Mouse (Mus musculus) testis, postnatal 14 days (tissue): Measurements from ENCODE around the gene Rab26.

Experiments used
- DNase-seq: peaks from one replicate; pipeline ENCODE4 v3.0.0; 2021; ENCODE audit warnings: low spot score

Gene Rab26

DNA sequence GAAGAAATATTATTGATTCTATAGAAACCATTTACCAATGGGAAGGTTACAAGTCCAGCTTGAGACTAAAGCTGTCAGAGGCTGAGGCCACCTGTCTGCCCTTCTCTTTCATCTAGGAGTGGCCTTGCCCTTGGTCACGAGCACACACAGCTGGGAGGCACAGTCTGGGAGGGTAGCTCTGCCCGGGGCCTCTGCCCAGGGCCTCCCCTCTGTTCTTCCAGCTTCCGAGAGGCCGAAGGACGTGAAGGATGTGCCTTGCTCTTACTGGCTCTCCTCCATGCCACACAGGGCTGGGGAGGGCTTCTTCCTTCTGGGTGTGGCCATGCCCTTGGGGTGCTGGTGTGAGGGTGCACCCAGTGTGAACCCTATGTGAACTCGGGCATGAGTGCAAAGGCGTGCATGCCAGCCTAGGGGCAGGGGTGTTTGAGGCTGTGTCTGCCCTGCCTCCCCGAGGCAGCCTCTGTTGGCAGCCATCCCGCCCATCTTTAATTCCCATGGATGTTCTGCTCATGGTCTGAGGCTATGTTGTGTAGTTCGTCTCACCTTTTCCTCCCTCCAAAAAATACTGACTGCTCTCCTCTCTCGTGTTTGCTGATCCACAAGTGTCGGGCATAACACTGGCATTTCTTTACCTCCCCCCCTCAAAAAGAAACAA, 26.1 kb downstream of the Rab26 start:
- DNase-seq: no peak

DNA sequence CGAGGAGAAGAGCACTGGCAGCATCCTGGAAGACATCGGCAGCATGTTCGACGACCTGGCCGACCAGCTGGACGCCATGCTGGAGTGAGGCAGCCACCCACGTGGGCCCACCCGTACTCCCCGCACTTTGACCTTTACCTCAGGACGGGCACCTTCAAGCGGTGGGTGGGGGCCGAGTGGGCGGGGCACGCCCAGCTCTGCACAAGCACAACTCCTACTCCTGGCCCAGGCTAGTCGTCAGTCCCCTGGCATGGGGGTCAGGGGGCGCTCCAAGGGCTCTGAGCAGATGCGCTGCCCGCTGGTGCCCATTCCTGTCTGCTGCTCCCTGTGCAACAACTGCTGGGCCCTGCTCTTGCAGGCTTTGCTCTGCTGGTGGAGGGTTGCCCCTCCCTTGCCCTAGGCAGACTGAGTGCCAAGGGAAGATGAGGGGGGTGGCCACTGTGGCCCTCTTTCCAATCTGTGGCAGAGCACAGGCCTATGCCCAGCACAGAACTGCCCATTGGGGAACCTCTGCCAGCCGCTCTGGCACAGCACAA, 26.8 kb downstream of the Rab26 start:
- no peak for DNase-seq

DNA sequence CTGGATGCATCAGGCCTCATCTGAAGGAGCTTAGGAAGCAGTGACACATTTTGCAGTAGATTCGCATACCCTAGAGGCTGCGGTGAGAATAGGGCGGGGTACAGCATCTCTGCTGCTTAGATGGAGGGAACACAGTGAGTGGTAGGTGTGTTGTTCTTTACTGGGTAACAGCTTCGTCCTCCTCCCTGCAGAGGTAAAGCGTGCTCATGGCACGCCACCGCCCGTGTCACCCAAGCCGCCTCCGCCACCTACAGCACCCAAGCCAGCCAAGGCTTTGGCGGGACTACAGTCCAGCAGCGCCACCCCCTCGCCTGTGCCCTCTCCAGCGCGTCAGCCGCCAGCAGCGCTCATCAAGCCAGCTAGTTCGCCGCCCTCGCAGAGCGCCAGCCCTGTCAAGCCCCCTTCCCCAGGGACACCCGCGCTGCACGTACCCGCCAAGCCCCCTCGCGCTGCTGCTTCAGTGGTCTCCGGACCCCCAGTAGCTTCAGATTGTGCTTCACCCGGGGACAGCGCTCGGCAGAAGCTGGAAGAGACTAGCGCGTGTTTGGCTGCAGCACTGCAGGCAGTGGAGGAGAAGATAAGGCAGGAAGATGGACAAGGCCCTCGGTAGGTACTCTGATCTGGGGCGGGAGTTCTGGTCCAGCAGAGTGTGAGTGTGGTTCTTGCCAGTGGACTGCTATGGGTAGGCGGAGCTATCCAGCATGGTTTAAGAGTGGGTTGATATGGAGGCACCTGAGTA, 27.5 kb downstream of the Rab26 start:
- DNase-seq: no peak

DNA sequence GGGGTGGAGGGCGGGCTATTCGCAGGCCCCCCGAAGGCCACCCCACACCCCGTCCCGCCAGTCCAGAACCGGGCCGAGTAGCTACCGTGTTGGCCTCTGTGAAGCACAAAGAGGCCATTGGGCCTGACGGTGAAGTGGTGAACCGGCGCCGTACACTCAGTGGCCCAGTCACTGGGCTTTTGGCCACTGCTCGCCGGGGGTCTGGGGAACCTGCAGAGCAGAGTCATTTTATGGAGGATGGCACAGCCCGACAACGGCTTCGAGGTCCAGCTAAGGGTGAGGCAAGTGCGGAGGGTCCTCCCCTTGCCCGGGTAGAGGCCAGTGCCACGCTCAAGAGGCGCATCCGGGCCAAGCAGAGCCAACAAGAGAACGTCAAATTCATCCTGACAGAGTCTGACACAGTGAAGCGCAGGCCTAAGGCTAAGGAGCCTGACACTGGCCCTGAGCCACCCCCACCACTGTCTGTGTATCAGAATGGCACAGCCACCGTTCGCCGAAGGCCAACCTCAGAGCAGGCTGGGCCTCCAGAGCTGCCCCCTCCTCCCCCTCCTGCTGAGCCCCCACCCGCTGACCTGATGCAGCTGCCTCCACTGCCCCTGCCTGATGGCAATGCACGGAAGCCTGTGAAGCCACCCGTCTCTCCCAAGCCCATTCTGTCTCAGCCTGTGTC, 28.6 kb downstream of the Rab26 start:
- no peak for DNase-seq

DNA sequence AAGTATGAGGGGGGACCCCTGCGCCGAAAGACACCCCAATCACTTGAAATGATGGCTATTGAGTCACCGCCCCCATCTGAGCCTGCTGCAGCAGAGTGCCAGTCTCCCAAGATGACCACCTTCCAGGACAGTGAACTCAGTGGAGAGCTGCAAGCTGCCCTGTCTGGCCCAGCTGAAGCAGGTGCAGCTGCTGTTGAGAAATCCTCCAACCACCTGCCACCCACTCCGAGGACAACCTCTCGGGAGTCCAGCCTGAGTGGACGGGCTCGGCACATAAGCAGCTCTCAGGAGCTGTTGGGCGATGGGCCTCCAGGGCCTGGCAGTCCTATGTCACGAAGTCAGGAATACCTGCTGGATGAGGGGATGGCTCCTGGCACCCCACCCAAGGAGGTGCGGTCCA, 29.9 kb downstream of the Rab26 start:
- DNase-seq: no peak

DNA sequence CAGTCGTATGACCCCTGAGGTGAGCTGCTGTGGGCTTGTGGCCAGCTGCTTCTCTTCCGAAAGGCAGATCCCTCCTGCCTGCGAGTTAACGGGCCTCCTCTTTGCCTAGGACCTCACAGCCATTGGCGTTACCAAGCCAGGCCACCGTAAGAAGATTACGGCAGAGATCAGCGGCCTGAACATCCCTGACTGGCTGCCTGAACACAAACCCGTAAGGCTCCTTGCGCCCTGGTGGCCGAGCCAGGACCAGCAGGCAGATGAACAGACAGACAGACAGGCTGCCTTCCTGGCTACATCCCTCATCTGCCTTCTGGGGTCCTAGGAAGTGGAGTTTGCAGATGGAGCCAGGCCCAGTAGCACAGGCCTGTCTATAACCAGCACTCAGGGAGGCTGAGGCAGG, 31.8 kb downstream of the Rab26 start:
- DNase-seq: no peak

DNA sequence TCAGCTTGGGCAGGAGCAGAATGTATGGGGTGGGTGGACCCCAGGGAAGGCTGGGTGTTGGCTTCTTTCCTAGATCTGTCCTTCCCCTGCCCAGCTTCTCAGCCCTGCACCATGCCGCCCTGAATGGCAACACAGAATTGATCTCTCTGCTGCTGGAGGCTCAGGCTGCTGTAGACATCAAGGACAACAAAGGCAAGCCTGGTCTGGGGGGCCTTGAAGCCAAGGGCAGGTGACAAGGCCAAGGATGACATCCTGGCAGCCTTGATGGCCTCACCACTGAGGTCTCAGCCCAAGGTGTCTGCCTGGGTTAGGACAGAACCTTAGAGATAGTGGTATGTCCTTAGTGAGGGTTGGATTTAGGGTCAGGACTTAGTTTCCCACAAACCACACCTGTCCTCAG, 38.0 kb downstream of the Rab26 start:
- no peak for DNase-seq

DNA sequence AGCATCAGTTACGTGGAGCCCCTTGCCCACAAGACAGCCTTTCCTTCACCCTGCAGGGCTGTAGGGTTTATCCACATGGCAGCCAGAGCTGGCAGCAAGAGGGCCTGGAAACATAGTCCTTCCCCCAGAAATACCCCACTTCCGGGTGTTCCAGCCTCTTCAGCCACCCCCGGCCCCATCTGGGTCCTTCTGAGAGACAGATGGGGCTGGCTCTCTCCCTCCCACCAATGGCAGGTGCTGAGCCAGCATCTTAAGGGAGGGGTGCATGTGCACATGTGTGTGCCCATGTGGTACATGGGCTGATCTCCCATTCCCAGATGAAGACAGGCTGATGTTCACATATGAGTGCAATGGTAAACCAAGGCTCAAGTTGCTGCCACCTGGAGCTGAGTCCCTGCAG, 38.6 kb downstream of the Rab26 start:
- DNase-seq: no peak

DNA sequence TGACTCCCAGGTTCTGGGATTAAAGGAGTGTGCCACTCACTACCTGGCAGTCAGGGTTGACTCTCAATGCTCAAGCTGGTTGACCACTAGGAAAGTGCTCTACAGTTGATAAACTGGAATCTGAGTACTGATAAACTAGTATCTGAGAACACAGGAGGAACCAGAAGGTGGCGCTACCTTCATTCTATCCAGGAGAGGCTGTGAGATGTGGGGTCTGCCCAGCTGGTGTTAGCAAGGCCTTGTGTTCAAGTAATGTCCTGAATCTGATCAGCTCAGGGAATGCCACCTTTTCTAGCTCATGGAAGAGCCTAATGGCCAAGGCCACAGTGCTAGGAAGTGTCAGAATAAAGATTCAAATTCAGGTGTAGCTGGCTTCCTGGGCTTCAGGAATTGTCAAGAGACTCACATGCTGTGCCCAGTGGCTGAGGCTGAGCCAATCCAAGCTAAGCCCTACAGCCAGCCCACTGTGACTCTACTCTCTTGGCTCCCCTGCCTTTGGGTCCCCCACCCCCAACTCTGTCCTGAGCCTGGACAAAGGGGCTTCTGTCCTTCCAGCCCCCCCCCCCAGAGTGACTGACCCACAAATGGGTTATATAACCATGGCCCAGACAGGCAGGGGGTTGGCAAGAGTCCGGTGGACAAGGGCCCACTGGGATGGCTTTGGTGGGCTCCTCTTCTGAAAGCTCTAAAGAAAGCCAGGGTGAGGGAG, 39.2 kb downstream of the Rab26 start:
- no peak for DNase-seq

DNA sequence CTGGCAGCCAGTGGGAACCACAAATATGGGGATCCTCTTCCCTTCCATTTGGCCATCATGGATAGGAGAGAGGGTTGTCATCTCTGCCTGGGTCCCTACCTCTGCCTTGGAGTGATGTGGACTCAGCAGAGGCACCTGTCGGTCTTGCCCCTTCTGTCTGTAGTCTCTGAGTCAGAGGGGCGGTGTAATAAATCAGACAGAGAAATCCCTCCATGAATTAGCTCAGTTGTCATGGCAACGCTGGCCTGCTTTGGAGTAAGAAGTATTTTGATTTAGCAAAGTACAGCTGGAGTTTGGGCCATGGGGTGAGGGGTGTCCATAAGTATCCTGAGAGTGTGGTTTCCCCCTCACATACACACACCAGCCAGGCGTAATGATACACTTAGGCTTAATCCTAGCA, 43.6 kb downstream of the Rab26 start:
- DNase-seq: no peak

DNA sequence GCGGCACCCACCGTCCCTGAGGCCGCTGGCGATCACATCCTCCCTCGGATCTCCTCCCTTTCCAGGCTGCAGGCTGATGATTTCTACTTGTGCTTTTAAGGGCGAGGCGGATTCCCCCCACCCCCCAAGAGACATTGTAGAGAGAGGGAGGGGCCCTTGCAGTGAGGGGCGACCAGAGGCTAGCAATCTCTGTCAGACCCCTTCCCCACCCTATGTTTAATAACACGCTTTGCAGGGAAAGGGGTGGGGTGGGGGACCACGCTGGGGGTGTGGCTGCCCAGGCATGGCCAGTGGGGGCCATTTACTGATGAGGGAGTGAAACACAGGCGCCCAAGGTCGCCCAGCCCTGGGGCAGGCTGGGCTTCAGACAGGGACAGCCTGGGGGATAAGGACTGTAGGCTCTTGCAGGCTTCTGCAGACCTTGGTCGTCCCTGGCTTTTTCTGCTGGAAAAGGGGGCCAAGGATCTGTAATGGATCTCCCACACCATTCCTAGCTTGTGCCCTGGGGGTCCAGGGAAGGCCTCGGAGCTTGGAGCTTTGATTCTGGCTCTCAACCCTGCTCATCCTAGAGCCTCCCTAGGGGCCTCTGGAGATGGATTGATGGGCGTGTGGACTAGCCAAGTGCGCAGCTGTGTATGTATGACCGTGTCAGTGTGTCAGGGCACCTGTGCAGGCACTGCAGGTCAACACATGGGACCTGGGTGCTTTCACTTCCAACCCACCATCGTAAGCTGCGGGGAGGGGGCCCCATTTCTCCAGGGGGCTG, 44.6 kb downstream of the Rab26 start:
- no peak for DNase-seq

DNA sequence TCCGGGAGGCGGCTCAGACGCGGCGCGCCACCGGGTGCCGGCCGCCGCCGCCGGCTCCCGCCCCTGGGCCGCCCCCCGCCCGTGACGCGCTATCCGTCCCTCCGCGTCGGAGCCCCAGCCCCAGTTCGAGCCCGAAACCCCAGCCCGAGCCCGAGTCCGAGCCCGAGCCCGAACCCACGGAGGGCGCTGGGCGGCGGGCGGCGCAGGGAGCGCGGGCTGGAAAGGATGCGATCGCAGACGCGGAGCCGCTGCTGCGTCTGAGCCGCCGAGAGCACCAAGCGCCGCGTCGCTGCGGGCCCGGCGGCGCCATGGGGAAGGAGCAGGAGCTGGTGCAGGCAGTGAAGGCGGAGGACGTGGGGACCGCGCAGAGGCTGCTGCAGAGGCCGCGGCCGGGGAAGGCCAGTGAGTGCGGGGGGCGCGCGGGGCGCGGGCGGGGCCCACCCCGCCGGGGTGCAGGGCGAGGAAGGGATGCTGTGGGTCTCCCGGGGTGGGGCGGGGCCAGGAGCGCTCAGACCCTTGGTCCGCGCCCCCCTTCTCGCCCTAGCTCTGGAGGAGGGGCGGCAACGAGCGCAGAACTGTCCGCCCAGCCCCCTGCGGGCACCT, 45.2 kb downstream of the Rab26 start:
- DNase-seq: peak; percentile 51

DNA sequence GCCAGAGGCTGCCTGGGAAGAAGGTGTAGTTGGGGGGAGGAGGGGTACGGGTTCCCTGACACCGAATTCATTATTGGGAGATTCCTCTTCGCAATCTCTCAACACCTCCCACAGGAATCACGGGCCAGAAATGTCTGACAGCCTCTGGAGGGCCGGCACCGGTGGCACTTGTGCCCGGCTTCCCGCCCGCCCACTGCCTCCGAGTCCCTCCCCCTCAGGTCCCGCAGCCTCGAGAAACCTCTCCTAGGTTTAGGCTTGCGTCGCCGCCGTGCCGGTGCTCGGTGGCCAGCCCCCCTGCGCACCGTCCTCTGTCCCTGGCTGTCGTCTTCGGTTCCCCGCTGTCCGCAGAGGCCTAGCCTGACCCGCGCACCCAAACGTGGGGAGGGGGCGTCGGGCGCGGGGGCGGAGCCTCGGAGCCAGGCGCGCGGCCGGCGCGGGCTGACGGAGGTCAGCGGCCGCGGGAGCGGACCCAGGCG, 45.8 kb downstream of the Rab26 start, which contains the start of gene Caskin1:
Gene Caskin1 (plus strand): TSS at position 416 of the 476 bp plus-strand sequence.
- DNase-seq: peak; percentile 59

DNA sequence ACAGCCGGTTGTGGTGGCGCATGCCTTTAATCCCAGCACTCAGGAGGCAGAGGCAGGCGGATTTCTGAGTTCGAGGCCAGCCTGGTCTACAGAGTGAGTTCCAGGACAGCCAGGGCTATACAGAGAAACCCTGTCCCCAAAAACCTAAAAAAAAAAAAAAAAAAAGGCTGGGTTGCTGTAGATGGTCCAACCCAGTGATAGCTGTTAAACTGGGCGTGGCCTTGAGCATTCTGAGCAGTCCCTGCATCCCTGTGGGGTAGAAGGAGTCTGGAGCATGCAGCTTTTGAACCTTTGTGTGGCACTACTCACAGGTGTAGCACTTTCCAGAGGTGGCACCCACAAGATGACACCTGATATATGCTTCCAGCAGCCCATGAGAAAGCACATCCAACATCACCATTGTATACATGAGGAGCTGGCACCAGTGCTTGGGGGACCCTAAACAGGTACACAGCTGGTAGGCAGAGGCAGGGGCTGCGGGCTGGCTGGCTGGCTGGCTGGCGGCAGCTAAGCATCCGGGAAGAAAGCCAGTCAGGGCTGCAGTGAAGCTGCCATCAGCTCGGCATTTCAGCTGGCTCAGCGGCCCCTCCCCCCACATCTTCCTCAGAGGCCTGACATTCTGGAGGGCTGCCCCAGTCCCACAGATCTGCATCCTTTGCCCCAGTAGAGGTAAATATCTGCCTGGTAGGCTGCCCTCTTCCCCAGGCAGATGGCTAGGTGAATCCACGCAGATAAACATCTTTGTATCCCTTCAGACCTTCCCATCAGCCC, 48.7 kb downstream of the Rab26 start:
- DNase-seq: no peak

DNA sequence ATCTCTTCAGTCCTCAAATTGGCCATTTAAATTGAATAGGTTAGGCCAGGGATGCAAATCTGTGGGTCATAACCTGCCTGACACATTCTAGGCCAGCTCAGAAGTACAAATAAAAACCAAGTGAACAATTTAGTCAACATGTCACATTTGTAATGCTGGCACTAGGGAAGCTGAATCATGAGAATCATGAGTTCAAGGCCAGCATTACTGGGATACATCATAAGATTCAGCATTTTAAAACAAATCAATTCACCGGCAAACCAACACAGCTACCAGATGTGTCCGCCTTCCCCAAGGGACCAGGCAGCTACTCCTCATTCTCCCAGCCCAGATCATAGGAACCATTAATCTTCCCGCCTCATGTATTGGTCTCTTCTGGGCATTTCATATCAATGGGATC, 50.5 kb downstream of the Rab26 start:
- DNase-seq: no peak

DNA sequence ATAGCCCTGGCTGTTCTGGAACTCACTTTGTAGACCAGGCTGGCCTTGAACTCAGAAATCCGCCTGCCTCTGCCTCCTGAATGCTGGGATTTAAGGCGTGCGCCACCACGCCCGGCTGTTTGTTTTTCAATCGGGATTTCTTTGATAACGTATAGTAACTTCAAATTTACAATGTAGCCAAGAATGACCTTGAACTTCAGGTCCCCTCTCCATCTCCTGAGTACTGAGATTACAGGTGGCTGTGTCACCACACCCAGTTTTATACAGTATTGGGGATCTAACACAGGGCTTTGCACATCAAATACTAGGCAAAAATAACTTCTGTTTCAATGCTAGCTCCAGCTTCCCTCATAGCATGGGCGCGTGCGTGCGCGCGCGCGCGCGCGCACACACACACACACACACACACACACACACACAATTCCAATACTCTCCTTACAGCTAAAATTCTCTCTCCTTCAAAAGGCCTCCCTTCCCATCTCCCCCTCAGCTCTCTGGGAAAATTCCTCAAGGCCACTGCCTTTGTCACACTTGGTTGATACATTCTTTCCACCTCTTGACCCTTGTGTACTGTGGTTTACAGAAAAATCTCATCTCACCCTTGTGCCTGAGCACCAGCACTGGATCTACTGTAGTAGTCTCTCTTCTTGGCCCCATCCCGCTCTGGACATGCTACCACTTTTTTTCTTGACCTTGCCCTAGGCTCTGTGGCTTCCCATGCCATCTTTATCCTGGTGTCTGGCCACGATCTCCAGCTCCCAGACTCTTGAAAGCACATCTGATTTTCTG, 52.8 kb downstream of the Rab26 start:
- peak; percentile 69 for DNase-seq

DNA sequence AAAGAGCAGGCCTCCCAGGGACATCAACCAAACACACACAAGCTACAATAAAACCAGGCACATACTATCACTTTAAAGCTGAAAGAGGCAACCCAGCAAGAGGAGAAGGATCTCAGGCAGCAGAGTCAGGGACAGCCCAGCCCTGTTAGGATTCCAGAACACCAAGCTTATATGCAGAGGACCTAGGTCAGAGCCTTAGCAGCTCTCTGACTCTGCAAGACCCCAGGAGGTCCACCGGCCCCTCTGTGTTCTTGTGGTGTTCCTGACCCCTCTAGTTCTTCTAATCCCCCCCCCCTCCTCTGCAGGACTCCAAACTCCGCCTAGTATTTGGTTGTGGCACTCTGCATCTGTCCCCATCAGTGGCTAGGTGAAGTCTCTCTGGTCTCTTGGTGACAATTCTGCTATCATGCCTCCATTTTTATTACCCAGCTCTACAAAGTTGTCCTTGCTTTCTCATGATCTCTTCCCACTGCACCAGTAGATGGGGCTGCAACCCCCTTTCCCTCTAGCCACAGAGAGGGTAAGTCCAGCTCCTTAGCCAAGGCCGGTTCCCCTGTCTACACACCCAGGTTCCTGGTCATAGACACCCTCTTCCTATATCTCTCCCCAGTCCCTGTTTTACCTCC, 53.7 kb downstream of the Rab26 start:
- DNase-seq: peak; percentile 12

DNA sequence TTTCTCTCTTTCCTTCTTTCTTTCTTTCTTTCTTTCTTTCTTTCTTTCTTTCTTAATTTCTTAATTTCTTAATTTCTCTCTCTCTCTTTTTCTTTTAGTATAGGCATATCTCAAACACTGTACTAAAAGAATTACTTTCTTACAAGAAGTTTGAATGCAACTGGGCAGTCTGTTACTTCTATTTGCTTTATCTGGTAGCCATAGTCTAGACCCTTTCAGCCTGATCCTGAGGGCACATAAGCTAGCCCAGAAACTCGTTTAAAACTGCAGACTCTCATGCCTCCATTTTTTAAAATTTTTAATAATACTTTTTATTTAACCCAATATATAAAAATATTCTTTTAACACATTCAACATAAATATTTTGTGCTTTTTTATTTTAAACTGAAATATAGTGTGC, 54.6 kb downstream of the Rab26 start:
- DNase-seq: no peak
